Mouse (Mus musculus): ENCODE measurements at regions not wholly inside any gene's neighbourhood (a gene's known extent, or its start where the extent isn't known, plus 50 kb on each side); places are given as distances from the start of the nearest gene placed in this dataset.

GRCm38 (mm10) chr9:92045472-92045905, 147.2 kb upstream of the Plscr5 start:
- intact Hi-C loops (cut with DNase I), result loop anchor here (2.0 kb wide), 1 partner anchor 1345 kb away; no protein-coding TSS in a partner anchor
- Histone ChIP-seq H3K27ac (no peak overlapping the region), H3K4me3 (no peak overlapping the region)
- DNase-seq (ENCODE audit: extremely low spot score in 1 of 2, low spot score in 2 of 2), result no peak
- peak; percentile 54 for TF ChIP-seq CTCF (IDR thresholded peaks at IDR 0.05)

GRCm38 (mm10) chr9:92044161-92044560, 148.6 kb upstream of the Plscr5 start:
- TF ChIP-seq CTCF (IDR thresholded peaks at IDR 0.05), result no peak
- Histone ChIP-seq H3K4me3 (no peak overlapping the region), H3K27ac (no peak overlapping the region)
- no peak for DNase-seq (ENCODE audit: extremely low spot score in 1 of 2, low spot score in 2 of 2)
- intact Hi-C loops (cut with DNase I), result loop anchor here (2.0 kb wide), 1 partner anchor 1343 kb away; no protein-coding TSS in a partner anchor

GRCm38 (mm10) chr9:92016521-92016920, 176.2 kb upstream of the Plscr5 start:
- no peak for TF ChIP-seq CTCF (IDR thresholded peaks at IDR 0.05)
- no peak for DNase-seq (ENCODE audit: extremely low spot score in 1 of 2, low spot score in 2 of 2)
- intact Hi-C loops (cut with DNase I), result no loop called here
- Histone ChIP-seq H3K4me3 (no peak overlapping the region), H3K27ac (no peak overlapping the region)

- intact Hi-C loops (cut with DNase I), result no loop called here
- H3K27ac ChIP-seq, result no peak overlapping the region
- H3K4me3 ChIP-seq, result no peak overlapping the region
- TF ChIP-seq CTCF (IDR thresholded peaks at IDR 0.05), result no peak
- no peak for DNase-seq (ENCODE audit: extremely low spot score in 1 of 2, low spot score in 2 of 2)
Observed at GRCm38 (mm10) chr9:92015923-92016322, 176.8 kb upstream of the Plscr5 start.

- Histone ChIP-seq H3K27ac (no peak overlapping the region), H3K4me3 (no peak overlapping the region)
- intact Hi-C loops (cut with DNase I), result no loop called here
- no peak for TF ChIP-seq CTCF (IDR thresholded peaks at IDR 0.05)
- no peak for DNase-seq (ENCODE audit: extremely low spot score in 1 of 2, low spot score in 2 of 2)
Observed at GRCm38 (mm10) chr9:91988240-91988639, 204.5 kb upstream of the Plscr5 start.

- intact Hi-C loops (cut with DNase I), result no loop called here
- no peak overlapping the region for H3K4me3 ChIP-seq
- H3K27ac ChIP-seq, result no peak overlapping the region
- no peak for TF ChIP-seq CTCF (IDR thresholded peaks at IDR 0.05)
- no peak for DNase-seq (ENCODE audit: extremely low spot score in 1 of 2, low spot score in 2 of 2)
Observed at GRCm38 (mm10) chr9:91981955-91982621, 210.6 kb upstream of the Plscr5 start.

GRCm38 (mm10) chr9:91981499-91981898, 211.2 kb upstream of the Plscr5 start:
- DNase-seq (ENCODE audit: extremely low spot score in 1 of 2, low spot score in 2 of 2), result no peak
- H3K27ac ChIP-seq, result no peak overlapping the region
- intact Hi-C loops (cut with DNase I), result no loop called here
- H3K4me3 ChIP-seq, result no peak overlapping the region
- TF ChIP-seq CTCF (IDR thresholded peaks at IDR 0.05), result no peak

- no peak for TF ChIP-seq CTCF (IDR thresholded peaks at IDR 0.05)
- Histone ChIP-seq H3K27ac (no peak overlapping the region; the same call in 1 of the 2 replicates), H3K4me3 (no peak overlapping the region)
- no peak for DNase-seq (ENCODE audit: extremely low spot score in 1 of 2, low spot score in 2 of 2)
- intact Hi-C loops (cut with DNase I), result no loop called here
Observed at GRCm38 (mm10) chr9:91964051-91964450, 228.7 kb upstream of the Plscr5 start.

GRCm38 (mm10) chr9:91962726-91963125, 230.0 kb upstream of the Plscr5 start:
- DNase-seq (ENCODE audit: extremely low spot score in 1 of 2, low spot score in 2 of 2), result no peak
- intact Hi-C loops (cut with DNase I), result no loop called here
- Histone ChIP-seq H3K27ac (no peak overlapping the region), H3K4me3 (no peak overlapping the region)
- TF ChIP-seq CTCF (IDR thresholded peaks at IDR 0.05), result no peak

GRCm38 (mm10) chr9:91961666-91962065, 231.1 kb upstream of the Plscr5 start:
- intact Hi-C loops (cut with DNase I), result no loop called here
- no peak overlapping the region for H3K4me3 ChIP-seq
- no peak overlapping the region for H3K27ac ChIP-seq
- TF ChIP-seq CTCF (IDR thresholded peaks at IDR 0.05), result no peak
- no peak for DNase-seq (ENCODE audit: extremely low spot score in 1 of 2, low spot score in 2 of 2)

- intact Hi-C loops (cut with DNase I), result no loop called here
- H3K4me3 ChIP-seq, result no peak overlapping the region
- DNase-seq (ENCODE audit: extremely low spot score in 1 of 2, low spot score in 2 of 2), result no peak
- no peak for TF ChIP-seq CTCF (IDR thresholded peaks at IDR 0.05)
- H3K27ac ChIP-seq, result no peak overlapping the region
Observed at GRCm38 (mm10) chr9:91960556-91961325, 232.0 kb upstream of the Plscr5 start.

GRCm38 (mm10) chr9:91959592-91959991, 233.1 kb upstream of the Plscr5 start:
- Histone ChIP-seq H3K27ac (no peak overlapping the region), H3K4me3 (no peak overlapping the region)
- no peak for DNase-seq (ENCODE audit: extremely low spot score in 1 of 2, low spot score in 2 of 2)
- intact Hi-C loops (cut with DNase I), result loop anchor here (1.0 kb wide), 1 partner anchor 1260 kb away; no protein-coding TSS in a partner anchor
- peak; percentile 48 for TF ChIP-seq CTCF (IDR thresholded peaks at IDR 0.05)
